Mouse (Mus musculus): ENCODE data around the gene Bcas1. TPM values are rescaled to one million over a fixed set of nuclear protein-coding genes. Genes with fewer than 3 reads are reported as not detected.
"Not testable (repeated sequence)": the region's sequence is repeated elsewhere in the genome, so short reads cannot be mapped to it uniquely, and the experiment has no call there.

Gene Bcas1
- polyA plus RNA-seq, 1 experiment from 2014 or later, result 1.9 TPM

- WGBS, result 49% methylated on average over 3 of the region's 4 CpGs
- not testable (repeated sequence) for H3K36me3 ChIP-seq; H3K4me3 ChIP-seq; H3K27ac ChIP-seq; ATAC-seq (ENCODE audit: borderline replicate concordance, extremely low read depth, low FRiP score, low TSS enrichment); H3K27me3 ChIP-seq; H3K4me2 ChIP-seq; H3K9ac ChIP-seq; H3K4me1 ChIP-seq; H3K9me3 ChIP-seq
Measured at GRCm38 (mm10) chr2:170453809-170454208, 26.2 kb upstream of the Bcas1 start.

- Histone ChIP-seq H3K9me3 (no peaks in the 10 kb centered on the region), H3K27ac (no peak overlapping the region), H3K27me3 (no peaks in the 10 kb centered on the region), H3K4me1 (peaks cover 5% of the 10 kb centered on the region), H3K4me2 (peak overlapping the region; percentile 34; the same call in 1 of the 2 replicates), H3K9ac (no peak overlapping the region), H3K4me3 (no peak overlapping the region), H3K36me3 (no peaks in the 10 kb centered on the region)
- WGBS, result 5% methylated on average over 9 of the region's 9 CpGs
- ATAC-seq (ENCODE audit: borderline replicate concordance, extremely low read depth, low FRiP score, low TSS enrichment), result peak; percentile 15; the same call in 1 of the 2 replicates
Measured at GRCm38 (mm10) chr2:170450933-170451332, 23.3 kb upstream of the Bcas1 start.

- no peaks in the 10 kb centered on the region for H3K9me3 ChIP-seq
- H3K9ac ChIP-seq, result no peak overlapping the region
- H3K4me2 ChIP-seq, result no peak overlapping the region
- H3K4me3 ChIP-seq, result no peak overlapping the region
- H3K36me3 ChIP-seq, result no peaks in the 10 kb centered on the region
- no peak for ATAC-seq (ENCODE audit: borderline replicate concordance, extremely low read depth, low FRiP score, low TSS enrichment)
- H3K4me1 ChIP-seq, result peaks cover 9% of the 10 kb centered on the region
- no peak overlapping the region for H3K27ac ChIP-seq
- H3K27me3 ChIP-seq, result no peaks in the 10 kb centered on the region
- 62% methylated on average over 10 of the region's 10 CpGs for WGBS
Measured at GRCm38 (mm10) chr2:170447651-170448050, 20.0 kb upstream of the Bcas1 start.

- H3K4me3 ChIP-seq, result no peak overlapping the region
- 57% methylated on average over 5 of the region's 5 CpGs for WGBS
- ATAC-seq (ENCODE audit: borderline replicate concordance, extremely low read depth, low FRiP score, low TSS enrichment), result no peak
Measured at GRCm38 (mm10) chr2:170446843-170447383, 19.3 kb upstream of the Bcas1 start.

GRCm38 (mm10) chr2:170445861-170446260 lies 18.2 kb upstream of the Bcas1 start:
- ATAC-seq (ENCODE audit: borderline replicate concordance, extremely low read depth, low FRiP score, low TSS enrichment), result peak; percentile 71; the same call in 1 of the 2 replicates
- 44% methylated on average over 5 of the region's 5 CpGs for WGBS
- Histone ChIP-seq H3K27me3 (peaks cover 3% of the 10 kb centered on the region; the same call in 1 of the 2 replicates), H3K4me2 (no peak overlapping the region), H3K4me3 (no peak overlapping the region), H3K36me3 (no peaks in the 10 kb centered on the region), H3K27ac (no peak overlapping the region), H3K4me1 (peaks cover 6% of the 10 kb centered on the region), H3K9ac (no peak overlapping the region), H3K9me3 (no peaks in the 10 kb centered on the region)

More at GRCm38 (mm10) chr2:170446843-170447383, 19.3 kb upstream of the Bcas1 start:
- no peaks in the 10 kb centered on the region; the same call in 1 of the 2 replicates for H3K27me3 ChIP-seq
- no peaks in the 10 kb centered on the region for H3K36me3 ChIP-seq
- H3K9me3 ChIP-seq, result no peaks in the 10 kb centered on the region
- no peak overlapping the region for H3K27ac ChIP-seq
- H3K4me1 ChIP-seq, result peaks cover 9% of the 10 kb centered on the region
- no peak overlapping the region for H3K4me2 ChIP-seq
- no peak overlapping the region for H3K9ac ChIP-seq

- H3K4me2 ChIP-seq, result no peak overlapping the region
- H3K27ac ChIP-seq, result no peak overlapping the region
- no peaks in the 10 kb centered on the region for H3K36me3 ChIP-seq
- no peaks in the 10 kb centered on the region for H3K9me3 ChIP-seq
- peaks cover 9% of the 10 kb centered on the region; the same call in 1 of the 2 replicates for H3K27me3 ChIP-seq
- ATAC-seq (ENCODE audit: borderline replicate concordance, extremely low read depth, low FRiP score, low TSS enrichment), result no peak
- no peak overlapping the region for H3K9ac ChIP-seq
- 79% methylated on average over 3 of the region's 3 CpGs for WGBS
- peaks cover 10% of the 10 kb centered on the region for H3K4me1 ChIP-seq
- H3K4me3 ChIP-seq, result no peak overlapping the region
Measured at GRCm38 (mm10) chr2:170442535-170442934, 14.9 kb upstream of the Bcas1 start.

- Histone ChIP-seq H3K4me3 (no peak overlapping the region), H3K4me1 (0 out of 2 replicates have a peak, but pooled peaks cover 4% of the 10 kb centered on the region), H3K27me3 (peaks cover 9% of the 10 kb centered on the region; the same call in 1 of the 2 replicates), H3K9me3 (no peaks in the 10 kb centered on the region), H3K9ac (no peak overlapping the region; the same call in 1 of the 2 replicates), H3K27ac (no peak overlapping the region), H3K36me3 (no peaks in the 10 kb centered on the region), H3K4me2 (peak overlapping the region; percentile 19; the same call in 1 of the 2 replicates)
- 39% methylated on average over 13 of the region's 13 CpGs for WGBS
- no peak for ATAC-seq (ENCODE audit: borderline replicate concordance, extremely low read depth, low FRiP score, low TSS enrichment)
Measured at GRCm38 (mm10) chr2:170438782-170439181, 11.1 kb upstream of the Bcas1 start.

GRCm38 (mm10) chr2:170436204-170436603 lies 8.6 kb upstream of the Bcas1 start:
- Histone ChIP-seq H3K9me3 (no peaks in the 10 kb centered on the region), H3K9ac (no peak overlapping the region), H3K4me2 (no peak overlapping the region), H3K4me1 (0 out of 2 replicates have a peak, but pooled peaks cover 4% of the 10 kb centered on the region), H3K27ac (no peak overlapping the region), H3K4me3 (no peak overlapping the region), H3K36me3 (no peaks in the 10 kb centered on the region), H3K27me3 (peaks cover 6% of the 10 kb centered on the region; the same call in 1 of the 2 replicates)
- ATAC-seq (ENCODE audit: borderline replicate concordance, extremely low read depth, low FRiP score, low TSS enrichment), result no peak
- 65% methylated on average over 4 of the region's 4 CpGs for WGBS

- no peak for ATAC-seq (ENCODE audit: borderline replicate concordance, extremely low read depth, low FRiP score, low TSS enrichment)
- Histone ChIP-seq H3K27ac (no peak overlapping the region), H3K4me2 (no peak overlapping the region), H3K36me3 (no peaks in the 10 kb centered on the region), H3K9me3 (no peaks in the 10 kb centered on the region), H3K9ac (no peak overlapping the region), H3K4me3 (no peak overlapping the region), H3K4me1 (no peaks in the 10 kb centered on the region), H3K27me3 (no peaks in the 10 kb centered on the region)
- 68% methylated on average over 6 of the region's 6 CpGs for WGBS
Measured at GRCm38 (mm10) chr2:170432152-170432551, 4.5 kb upstream of the Bcas1 start.

GRCm38 (mm10) chr2:170428966-170429365 lies 1.3 kb upstream of the Bcas1 start:
- 50% methylated on average over 8 of the region's 8 CpGs for whole genome bisulfite sequencing

GRCm38 (mm10) chr2:170424131-170424530 lies 3.5 kb downstream of the Bcas1 start:
- Histone ChIP-seq H3K27ac (no peak overlapping the region), H3K4me1 (no peaks in the 10 kb centered on the region), H3K4me3 (no peak overlapping the region), H3K9ac (no peak overlapping the region), H3K36me3 (no peaks in the 10 kb centered on the region), H3K4me2 (no peak overlapping the region), H3K9me3 (no peaks in the 10 kb centered on the region), H3K27me3 (no peaks in the 10 kb centered on the region)
- WGBS, result 52% methylated on average over 3 of the region's 3 CpGs
- ATAC-seq (ENCODE audit: borderline replicate concordance, extremely low read depth, low FRiP score, low TSS enrichment), result peak; percentile 38; the same call in 1 of the 2 replicates

More at GRCm38 (mm10) chr2:170428966-170429365, 1.3 kb upstream of the Bcas1 start:
- Histone ChIP-seq H3K4me1 (no peaks in the 10 kb centered on the region), H3K9me3 (no peaks in the 10 kb centered on the region), H3K4me3 (no peak overlapping the region), H3K9ac (no peak overlapping the region), H3K36me3 (no peaks in the 10 kb centered on the region), H3K4me2 (no peak overlapping the region), H3K27ac (no peak overlapping the region), H3K27me3 (no peaks in the 10 kb centered on the region)
- no peak for ATAC-seq (ENCODE audit: borderline replicate concordance, extremely low read depth, low FRiP score, low TSS enrichment)

GRCm38 (mm10) chr2:170421924-170422323 lies 5.7 kb downstream of the Bcas1 start:
- WGBS, result 32% methylated on average over 4 of the region's 4 CpGs
- Histone ChIP-seq H3K9me3 (no peaks in the 10 kb centered on the region), H3K36me3 (no peaks in the 10 kb centered on the region), H3K4me1 (no peaks in the 10 kb centered on the region), H3K27me3 (no peaks in the 10 kb centered on the region), H3K27ac (no peak overlapping the region), H3K9ac (no peak overlapping the region), H3K4me2 (no peak overlapping the region), H3K4me3 (no peak overlapping the region)
- ATAC-seq (ENCODE audit: borderline replicate concordance, extremely low read depth, low FRiP score, low TSS enrichment), result no peak
